Mouse (Mus musculus): ENCODE data around the gene Shc3. TPM values are rescaled to one million over a fixed set of nuclear protein-coding genes. Genes with fewer than 3 reads are reported as not detected.

Shc3 gene
- polyA plus RNA-seq, 1 experiment from 2014 or later: 0.12 TPM

DNA sequence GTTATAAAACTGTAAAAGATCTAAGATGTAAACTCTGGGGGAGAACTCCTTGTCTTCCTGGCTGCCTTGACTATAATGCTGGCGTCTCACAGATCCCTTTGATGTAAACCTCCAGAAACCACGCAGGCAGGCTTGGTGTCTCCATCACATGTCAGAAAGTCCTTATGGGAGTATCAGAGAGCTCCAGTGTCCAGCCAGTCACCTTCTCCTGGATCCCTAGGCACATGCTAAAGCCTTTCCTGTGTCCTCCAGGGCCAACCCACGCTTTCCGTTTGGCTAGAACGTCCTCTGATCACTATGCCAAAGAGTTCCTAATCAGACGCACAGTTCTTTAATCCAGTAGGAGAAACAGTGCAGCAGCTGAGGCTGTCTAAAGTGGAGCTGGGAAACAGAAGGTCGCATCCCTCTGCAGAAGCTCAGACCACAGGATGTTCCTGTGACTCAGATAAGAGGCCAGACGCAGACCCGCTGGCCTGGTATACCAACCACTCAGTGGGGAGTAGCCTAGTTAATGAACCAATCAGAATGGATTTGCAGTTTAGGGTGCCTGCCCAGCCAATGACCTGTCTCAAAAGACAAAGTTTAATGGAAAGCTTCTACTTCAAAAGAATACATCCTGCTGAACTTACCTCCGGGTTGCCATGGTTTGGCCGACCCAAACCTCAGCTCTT lies 88.7 kb downstream of the Shc3 start:
- Histone ChIP-seq H3K9ac (ENCODE audit: low read depth, low read length) (no peak overlapping the region), H3K4me1 (ENCODE audit: control insufficient read depth, insufficient read depth, low read length) (no peaks in the 10 kb centered on the region), H3K27me3 (ENCODE audit: control insufficient read depth, insufficient read depth, low read length) (no peaks in the 10 kb centered on the region), H3K4me2 (replicated peaks; ENCODE audit: low read depth, low read length) (no peak overlapping the region), H3K27ac (ENCODE audit: low read depth, low read length) (no peak overlapping the region), H3K4me3 (ENCODE audit: low read length) (no peak overlapping the region), H3K36me3 (ENCODE audit: control insufficient read depth, insufficient read depth, low read length) (no peaks in the 10 kb centered on the region), H3K9me3 (ENCODE audit: control insufficient read depth, low read length) (no peaks in the 10 kb centered on the region)
- 79% methylated on average over 11 of the region's 11 CpGs for WGBS
- no peak for ATAC-seq (ENCODE audit: low FRiP score, low TSS enrichment)

DNA sequence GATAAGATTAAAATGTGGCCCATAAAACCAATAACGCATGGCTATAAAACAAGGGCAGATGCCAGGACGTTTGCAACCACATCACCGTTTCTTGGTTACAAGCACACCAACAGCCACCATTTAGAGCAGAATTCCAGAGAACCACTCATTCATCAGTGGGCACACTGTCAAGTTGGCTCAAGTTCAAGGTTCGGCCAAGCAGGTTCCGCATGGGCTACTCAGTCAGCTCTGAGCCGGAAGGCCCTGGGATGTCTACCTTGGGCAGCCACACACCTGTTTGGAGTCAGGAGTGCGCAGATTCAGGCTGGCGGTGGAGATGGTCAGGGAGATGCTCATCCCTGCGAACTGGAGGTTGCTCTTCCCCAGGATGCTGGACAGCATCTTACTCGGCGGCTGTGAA lies 89.4 kb downstream of the Shc3 start:
- WGBS: 74% methylated on average over 11 of the region's 11 CpGs
- Histone ChIP-seq H3K27ac (ENCODE audit: low read depth, low read length) (no peak overlapping the region), H3K4me3 (ENCODE audit: low read length) (no peak overlapping the region), H3K4me2 (replicated peaks; ENCODE audit: low read depth, low read length) (no peak overlapping the region), H3K9me3 (ENCODE audit: control insufficient read depth, low read length) (no peaks in the 10 kb centered on the region), H3K9ac (ENCODE audit: low read depth, low read length) (no peak overlapping the region), H3K36me3 (ENCODE audit: control insufficient read depth, insufficient read depth, low read length) (no peaks in the 10 kb centered on the region), H3K4me1 (ENCODE audit: control insufficient read depth, insufficient read depth, low read length) (no peaks in the 10 kb centered on the region), H3K27me3 (ENCODE audit: control insufficient read depth, insufficient read depth, low read length) (no peaks in the 10 kb centered on the region)
- no peak for ATAC-seq (ENCODE audit: low FRiP score, low TSS enrichment)

DNA sequence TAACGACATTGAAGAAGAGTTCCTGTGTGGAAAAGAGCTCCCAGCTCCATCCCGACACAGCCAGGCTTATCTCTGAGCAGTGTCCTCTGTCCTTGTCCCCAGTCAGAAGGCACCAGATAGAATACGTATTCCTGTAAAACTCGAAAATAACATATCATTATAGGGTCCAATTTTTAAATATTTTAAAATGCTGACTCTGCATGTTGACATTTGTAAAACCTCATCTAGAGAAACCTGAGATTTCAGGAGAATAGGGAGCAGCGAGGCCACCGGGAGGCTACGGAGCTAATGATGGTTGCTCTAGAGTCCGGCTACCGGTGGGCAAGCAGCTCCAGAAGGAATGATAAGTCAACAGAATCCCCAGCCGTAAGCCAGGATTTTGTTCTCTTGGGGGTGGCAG lies 92.2 kb downstream of the Shc3 start:
- WGBS: 80% methylated on average over 10 of the region's 10 CpGs
- no peak overlapping the region for H3K4me2 ChIP-seq (replicated peaks; ENCODE audit: low read depth, low read length)
- H3K4me3 ChIP-seq (ENCODE audit: low read length): no peak overlapping the region
- H3K9ac ChIP-seq (ENCODE audit: low read depth, low read length): no peak overlapping the region
- H3K4me1 ChIP-seq (ENCODE audit: control insufficient read depth, insufficient read depth, low read length): no peaks in the 10 kb centered on the region
- no peak overlapping the region for H3K27ac ChIP-seq (ENCODE audit: low read depth, low read length)
- no peak for ATAC-seq (ENCODE audit: low FRiP score, low TSS enrichment)
- H3K36me3 ChIP-seq (ENCODE audit: control insufficient read depth, insufficient read depth, low read length): no peaks in the 10 kb centered on the region
- H3K27me3 ChIP-seq (ENCODE audit: control insufficient read depth, insufficient read depth, low read length): no peaks in the 10 kb centered on the region
- no peaks in the 10 kb centered on the region for H3K9me3 ChIP-seq (ENCODE audit: control insufficient read depth, low read length)

GRCm38 (mm10) chr13:51468697-51469250 lies 100.4 kb downstream of the Shc3 start:
- H3K36me3 ChIP-seq (ENCODE audit: control insufficient read depth, insufficient read depth, low read length): no peaks in the 10 kb centered on the region
- no peaks in the 10 kb centered on the region for H3K9me3 ChIP-seq (ENCODE audit: control insufficient read depth, low read length)
- no peaks in the 10 kb centered on the region for H3K27me3 ChIP-seq (ENCODE audit: control insufficient read depth, insufficient read depth, low read length)
- H3K27ac ChIP-seq (ENCODE audit: low read depth, low read length): no peak overlapping the region
- 81% methylated on average over 17 of the region's 17 CpGs for WGBS
- no peak overlapping the region for H3K9ac ChIP-seq (ENCODE audit: low read depth, low read length)
- H3K4me3 ChIP-seq (ENCODE audit: low read length): no peak overlapping the region
- H3K4me2 ChIP-seq (replicated peaks; ENCODE audit: low read depth, low read length): no peak overlapping the region
- ATAC-seq (ENCODE audit: low FRiP score, low TSS enrichment): no peak
- H3K4me1 ChIP-seq (ENCODE audit: control insufficient read depth, insufficient read depth, low read length): no peaks in the 10 kb centered on the region

DNA sequence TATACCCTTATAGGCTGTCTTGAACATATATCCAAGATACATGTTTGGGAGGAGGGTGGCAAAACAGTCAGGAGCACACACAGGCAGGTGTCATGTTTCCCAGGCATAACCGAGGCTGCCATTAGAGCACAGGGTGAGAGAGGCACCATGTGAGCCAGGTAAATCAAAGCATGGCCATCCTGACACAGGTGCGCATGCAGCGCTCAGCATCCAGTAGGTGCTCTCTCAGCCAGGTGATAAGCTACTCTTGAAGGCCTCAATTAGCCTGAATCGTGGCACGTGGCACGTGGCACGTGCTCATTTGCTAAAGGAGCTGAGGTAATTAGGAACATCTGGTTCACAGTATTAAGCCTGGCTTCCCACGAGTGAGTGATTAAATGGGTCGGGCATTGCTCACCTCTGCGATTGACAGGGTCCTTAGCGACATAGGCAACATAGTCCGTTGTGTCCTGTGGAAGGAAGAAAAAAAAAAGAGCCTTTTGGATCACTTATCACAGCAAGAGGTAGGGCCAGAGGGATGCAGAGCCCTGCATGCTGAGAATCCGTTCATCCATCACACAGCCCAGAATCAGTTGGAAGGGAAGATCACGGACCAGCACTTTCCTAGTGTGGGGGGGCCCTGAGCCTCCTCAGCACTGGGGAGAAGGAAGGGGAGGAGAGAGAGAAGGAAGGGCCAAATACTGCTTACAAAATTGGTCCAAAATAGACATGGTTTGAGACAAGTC lies 102.9 kb downstream of the Shc3 start:
- no peak overlapping the region for H3K9ac ChIP-seq (ENCODE audit: low read depth, low read length)
- no peak overlapping the region for H3K4me3 ChIP-seq (ENCODE audit: low read length)
- no peak for ATAC-seq (ENCODE audit: low FRiP score, low TSS enrichment)
- no peak overlapping the region for H3K4me2 ChIP-seq (replicated peaks; ENCODE audit: low read depth, low read length)
- H3K27ac ChIP-seq (ENCODE audit: low read depth, low read length): no peak overlapping the region
- no peaks in the 10 kb centered on the region for H3K27me3 ChIP-seq (ENCODE audit: control insufficient read depth, insufficient read depth, low read length)
- H3K36me3 ChIP-seq (ENCODE audit: control insufficient read depth, insufficient read depth, low read length): no peaks in the 10 kb centered on the region
- no peaks in the 10 kb centered on the region for H3K9me3 ChIP-seq (ENCODE audit: control insufficient read depth, low read length)
- no peaks in the 10 kb centered on the region for H3K4me1 ChIP-seq (ENCODE audit: control insufficient read depth, insufficient read depth, low read length)
- WGBS: 71% methylated on average over 14 of the region's 14 CpGs

- Histone ChIP-seq H3K4me2 (replicated peaks; ENCODE audit: low read depth, low read length) (no peak overlapping the region), H3K9ac (ENCODE audit: low read depth, low read length) (no peak overlapping the region), H3K4me3 (ENCODE audit: low read length) (no peak overlapping the region), H3K27ac (ENCODE audit: low read depth, low read length) (no peak overlapping the region), H3K27me3 (ENCODE audit: control insufficient read depth, insufficient read depth, low read length) (no peaks in the 10 kb centered on the region), H3K9me3 (ENCODE audit: control insufficient read depth, low read length) (no peaks in the 10 kb centered on the region), H3K36me3 (ENCODE audit: control insufficient read depth, insufficient read depth, low read length) (no peaks in the 10 kb centered on the region), H3K4me1 (ENCODE audit: control insufficient read depth, insufficient read depth, low read length) (no peaks in the 10 kb centered on the region)
- peak; percentile 62; the same call in 1 of the 2 replicates for ATAC-seq (ENCODE audit: low FRiP score, low TSS enrichment)
- 30% methylated on average over 4 of the region's 4 CpGs for WGBS
Measured at GRCm38 (mm10) chr13:51464294-51464693, 104.9 kb downstream of the Shc3 start.

- WGBS: 48% methylated on average over 4 of the region's 4 CpGs
- Histone ChIP-seq H3K9ac (ENCODE audit: low read depth, low read length) (no peak overlapping the region), H3K4me2 (replicated peaks; ENCODE audit: low read depth, low read length) (no peak overlapping the region), H3K27ac (ENCODE audit: low read depth, low read length) (no peak overlapping the region), H3K36me3 (ENCODE audit: control insufficient read depth, insufficient read depth, low read length) (no peaks in the 10 kb centered on the region), H3K4me1 (ENCODE audit: control insufficient read depth, insufficient read depth, low read length) (no peaks in the 10 kb centered on the region), H3K4me3 (ENCODE audit: low read length) (no peak overlapping the region), H3K9me3 (ENCODE audit: control insufficient read depth, low read length) (no peaks in the 10 kb centered on the region), H3K27me3 (ENCODE audit: control insufficient read depth, insufficient read depth, low read length) (no peaks in the 10 kb centered on the region)
- no peak for ATAC-seq (ENCODE audit: low FRiP score, low TSS enrichment)
Measured at GRCm38 (mm10) chr13:51456190-51456878, 112.9 kb downstream of the Shc3 start.

GRCm38 (mm10) chr13:51446550-51446949 lies 122.7 kb downstream of the Shc3 start:
- Histone ChIP-seq H3K9ac (ENCODE audit: low read depth, low read length) (no peak overlapping the region), H3K36me3 (ENCODE audit: control insufficient read depth, insufficient read depth, low read length) (no peaks in the 10 kb centered on the region), H3K27ac (ENCODE audit: low read depth, low read length) (no peak overlapping the region), H3K27me3 (ENCODE audit: control insufficient read depth, insufficient read depth, low read length) (no peaks in the 10 kb centered on the region), H3K4me3 (ENCODE audit: low read length) (no peak overlapping the region), H3K4me1 (ENCODE audit: control insufficient read depth, insufficient read depth, low read length) (no peaks in the 10 kb centered on the region), H3K4me2 (replicated peaks; ENCODE audit: low read depth, low read length) (no peak overlapping the region), H3K9me3 (ENCODE audit: control insufficient read depth, low read length) (no peaks in the 10 kb centered on the region)
- ATAC-seq (ENCODE audit: low FRiP score, low TSS enrichment): no peak
- 72% methylated on average over 4 of the region's 4 CpGs for WGBS

DNA sequence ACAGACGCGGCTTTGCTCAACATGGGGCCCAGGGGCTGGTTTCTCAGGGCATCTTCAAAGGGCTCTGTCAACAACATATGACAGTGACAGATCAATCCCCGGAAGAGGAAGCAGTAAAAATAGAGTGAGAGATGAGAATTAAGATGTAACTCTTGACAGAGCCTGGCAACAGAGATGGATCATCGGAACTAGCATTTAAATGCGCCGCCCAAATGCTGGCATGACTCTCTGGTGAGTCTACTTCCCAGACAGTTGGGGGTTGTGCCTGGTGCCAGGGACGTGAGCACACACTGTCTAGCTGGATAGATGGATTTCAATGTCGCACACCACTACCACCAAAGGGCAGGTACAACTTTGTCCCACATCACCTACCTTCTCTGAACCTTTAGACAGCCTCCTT lies 126.3 kb downstream of the Shc3 start:
- no peak overlapping the region for H3K9ac ChIP-seq (ENCODE audit: low read depth, low read length)
- ATAC-seq (ENCODE audit: low FRiP score, low TSS enrichment): no peak
- H3K9me3 ChIP-seq (ENCODE audit: control insufficient read depth, low read length): no peaks in the 10 kb centered on the region
- no peak overlapping the region for H3K4me2 ChIP-seq (replicated peaks; ENCODE audit: low read depth, low read length)
- 87% methylated on average over 8 of the region's 8 CpGs for WGBS
- H3K4me1 ChIP-seq (ENCODE audit: control insufficient read depth, insufficient read depth, low read length): no peaks in the 10 kb centered on the region
- H3K36me3 ChIP-seq (ENCODE audit: control insufficient read depth, insufficient read depth, low read length): no peaks in the 10 kb centered on the region
- no peak overlapping the region for H3K4me3 ChIP-seq (ENCODE audit: low read length)
- H3K27me3 ChIP-seq (ENCODE audit: control insufficient read depth, insufficient read depth, low read length): no peaks in the 10 kb centered on the region
- H3K27ac ChIP-seq (ENCODE audit: low read depth, low read length): no peak overlapping the region
